Mouse (Mus musculus) retina, postnatal 1 day (tissue): ENCODE measurements around the gene Olfr764-ps1.
"Not testable (repeated sequence)": the region's sequence is repeated elsewhere in the genome, so short reads cannot be mapped to it uniquely, and the experiment has no call there.

Source experiments
- DNase-seq: peaks from one replicate; pipeline ENCODE4 v3.0.0-alpha.2; 2012

Olfr764-ps1 gene

GRCm38 (mm10) chr10:129039796-129040195 is at the start of gene Olfr764-ps1:
Gene Olfr764-ps1 (minus strand): TSS chr10:129039896.
- no peak for DNase-seq

GRCm38 (mm10) chr10:129082810-129083209 is 43.1 kb upstream of the Olfr764-ps1 start, which contains the start of gene Olfr767:
Gene Olfr767 (minus strand): TSS chr10:129082910.
- DNase-seq, result not testable (repeated sequence)

- DNase-seq, result no peak
Measured at GRCm38 (mm10) chr10:129068877-129069276, 29.2 kb upstream of the Olfr764-ps1 start, which contains the start of gene Olfr766-ps1. Gene Olfr766-ps1 (minus strand): TSS chr10:129068977.

- DNase-seq, result not testable (repeated sequence)
Measured at GRCm38 (mm10) chr10:129049898-129050297, 10.2 kb upstream of the Olfr764-ps1 start, which contains the start of gene Olfr765. Gene Olfr765 (minus strand): TSS chr10:129049998.

- no peak for DNase-seq
Measured at GRCm38 (mm10) chr10:129028343-129028742, 11.4 kb downstream of the Olfr764-ps1 start.

- DNase-seq, result peak; percentile 69
Measured at GRCm38 (mm10) chr10:129026018-129026662, 13.6 kb downstream of the Olfr764-ps1 start.

- DNase-seq, result peak; percentile 5
Measured at GRCm38 (mm10) chr10:129023319-129023718, 16.4 kb downstream of the Olfr764-ps1 start.

- DNase-seq, result no peak
Measured at GRCm38 (mm10) chr10:129014477-129014876, 25.2 kb downstream of the Olfr764-ps1 start.

GRCm38 (mm10) chr10:129011511-129011910 is 28.2 kb downstream of the Olfr764-ps1 start:
- not testable (repeated sequence) for DNase-seq

GRCm38 (mm10) chr10:129010288-129010841 is 29.3 kb downstream of the Olfr764-ps1 start, which contains the start of gene Olfr763:
Gene Olfr763 (plus strand): TSS chr10:129010791.
- no peak for DNase-seq

GRCm38 (mm10) chr10:129004032-129004920 is 35.4 kb downstream of the Olfr764-ps1 start:
- no peak for DNase-seq

GRCm38 (mm10) chr10:128996523-128997040 is 43.1 kb downstream of the Olfr764-ps1 start:
- no peak for DNase-seq

- no peak for DNase-seq
Measured at GRCm38 (mm10) chr10:128995796-128996195, 43.9 kb downstream of the Olfr764-ps1 start.

GRCm38 (mm10) chr10:128990994-128991393 is 48.7 kb downstream of the Olfr764-ps1 start:
- DNase-seq, result no peak

- DNase-seq, result not testable (repeated sequence)
Measured at GRCm38 (mm10) chr10:128990129-128990850, 49.4 kb downstream of the Olfr764-ps1 start.

- DNase-seq, result not testable (repeated sequence)
Measured at GRCm38 (mm10) chr10:128989131-128989530, 50.6 kb downstream of the Olfr764-ps1 start, which contains the start of gene Olfr9. Gene Olfr9 (plus strand): TSS chr10:128989431.
